Mouse (Mus musculus) heart, embryonic 11.5 days (tissue): ENCODE measurements at regions not wholly inside any gene's neighbourhood (a gene's known extent, or its start where the extent isn't known, plus 50 kb on each side); places are given as distances from the start of the nearest gene placed in this dataset.
"Not testable (repeated sequence)": the region's sequence is repeated elsewhere in the genome, so short reads cannot be mapped to it uniquely, and the experiment has no call there.

Experiments
- ATAC-seq: fragments of 200-750 bp; cut with Nextera tagmentation; replicated peaks from 2 replicates; pipeline ENCODE4 v1.8.0; 2017; ENCODE audit warnings: moderate library complexity; ENCODE audit not compliant: insufficient number of reproducible peaks, low FRiP score, low TSS enrichment
- H3K27ac ChIP-seq: fragments of 300-500 bp; sonication (generic); 2 replicates; pipeline ENCODE4 v1.5.1; 2014; ENCODE audit warnings: mild to moderate bottlenecking, low read depth, low read length
- H3K27me3 ChIP-seq: fragments of 300-500 bp; sonication (generic); 2 replicates; pipeline ENCODE4 v1.6.1; 2014; ENCODE audit warnings: mild to moderate bottlenecking, low read length, mixed read lengths; ENCODE audit not compliant: control insufficient read depth, insufficient read depth
- H3K36me3 ChIP-seq: fragments of 300-500 bp; sonication (generic); 2 replicates; pipeline ENCODE4 v1.6.1; 2014; ENCODE audit warnings: mild to moderate bottlenecking, low read length, moderate library complexity, mixed read lengths; ENCODE audit not compliant: control insufficient read depth, insufficient read depth
- H3K4me1 ChIP-seq: fragments of 300-500 bp; sonication (generic); 2 replicates; pipeline ENCODE4 v1.6.1; 2014; ENCODE audit warnings: low read length; ENCODE audit not compliant: control insufficient read depth, insufficient read depth
- H3K4me2 ChIP-seq: fragments of 300-500 bp; sonication (generic); 2 replicates; pipeline ENCODE4 v1.6.1; 2014; ENCODE audit warnings: mild to moderate bottlenecking, moderate library complexity
- H3K4me3 ChIP-seq: fragments of 300-500 bp; sonication (generic); 2 replicates; pipeline ENCODE4 v1.5.1; 2014; ENCODE audit warnings: low read depth, low read length
- H3K9ac ChIP-seq: fragments of 300-500 bp; sonication (generic); 2 replicates; pipeline ENCODE4 v1.6.1; 2014; ENCODE audit warnings: mild to moderate bottlenecking, low read depth, low read length, moderate library complexity
- H3K9me3 ChIP-seq: fragments of 300-500 bp; sonication (generic); replicated peaks from 2 replicates; pipeline ENCODE4 v1.6.1; 2016; ENCODE audit warnings: low read length; ENCODE audit not compliant: control insufficient read depth
- WGBS: fragments of 180-500 bp; shearing (Covaris S2); extraction: QIAGEN DNeasy Blood & Tissue Kit; methylation state at CpG from one replicate; pipeline ENCODE4 v1.1.7; 2014; ENCODE audit not compliant: insufficient replicate concordance; 5-methylcytosine and 5-hydroxymethylcytosine counted together

- Histone ChIP-seq H3K9ac (no peak overlapping the region), H3K9me3 (0 out of 2 replicates have a peak, but pooled peaks cover 5% of the 10 kb centered on the region), H3K36me3 (no peaks in the 10 kb centered on the region), H3K27ac (no peak overlapping the region), H3K4me3 (no peak overlapping the region), H3K27me3 (no peaks in the 10 kb centered on the region), H3K4me2 (no peak overlapping the region), H3K4me1 (no peaks in the 10 kb centered on the region)
- 74% methylated on average over 4 of the region's 4 CpGs for WGBS
- no peak for ATAC-seq
These were observed 178.5 kb downstream of the Diras2 start for GRCm38 (mm10) chr13:52352576-52352975.

GRCm38 (mm10) chr13:52353437-52353836, 177.6 kb downstream of the Diras2 start:
- H3K27ac ChIP-seq: no peak overlapping the region
- no peaks in the 10 kb centered on the region for H3K4me1 ChIP-seq
- no peak overlapping the region for H3K9ac ChIP-seq
- ATAC-seq: no peak
- H3K4me2 ChIP-seq: no peak overlapping the region
- no peak overlapping the region for H3K4me3 ChIP-seq
- H3K27me3 ChIP-seq: no peaks in the 10 kb centered on the region
- no peaks in the 10 kb centered on the region for H3K36me3 ChIP-seq
- WGBS: 80% methylated on average over 3 of the region's 3 CpGs
- 0 out of 2 replicates have a peak, but pooled peaks cover 5% of the 10 kb centered on the region for H3K9me3 ChIP-seq

- H3K27ac ChIP-seq: no peak overlapping the region
- no peak for ATAC-seq
- 63% methylated on average over 2 of the region's 2 CpGs for WGBS
- H3K9ac ChIP-seq: no peak overlapping the region
- H3K27me3 ChIP-seq: no peaks in the 10 kb centered on the region
- no peaks in the 10 kb centered on the region for H3K4me1 ChIP-seq
- no peak overlapping the region for H3K4me3 ChIP-seq
- no peak overlapping the region for H3K4me2 ChIP-seq
- H3K9me3 ChIP-seq: 0 out of 2 replicates have a peak, but pooled peaks cover 5% of the 10 kb centered on the region
- no peaks in the 10 kb centered on the region for H3K36me3 ChIP-seq
These were observed 177.1 kb downstream of the Diras2 start for GRCm38 (mm10) chr13:52353966-52354365.

GRCm38 (mm10) chr13:52355921-52356320, 175.2 kb downstream of the Diras2 start:
- WGBS: 94% methylated on average over 3 of the region's 4 CpGs
- not testable (repeated sequence) for H3K9me3 ChIP-seq, H3K27ac ChIP-seq, H3K4me1 ChIP-seq, ATAC-seq, H3K36me3 ChIP-seq, H3K4me2 ChIP-seq, H3K27me3 ChIP-seq, H3K4me3 ChIP-seq, H3K9ac ChIP-seq

GRCm38 (mm10) chr13:52359332-52359731, 171.7 kb downstream of the Diras2 start:
- not testable (repeated sequence) for H3K27me3 ChIP-seq, H3K9ac ChIP-seq, ATAC-seq, H3K4me2 ChIP-seq, H3K4me3 ChIP-seq, H3K36me3 ChIP-seq, H3K4me1 ChIP-seq, H3K9me3 ChIP-seq, H3K27ac ChIP-seq
- 63% methylated on average over 4 of the region's 4 CpGs for WGBS

GRCm38 (mm10) chr13:52361177-52361846, 169.8 kb downstream of the Diras2 start:
- no peaks in the 10 kb centered on the region for H3K4me1 ChIP-seq
- H3K9ac ChIP-seq: no peak overlapping the region
- H3K4me3 ChIP-seq: no peak overlapping the region
- WGBS: 74% methylated on average over 4 of the region's 4 CpGs
- no peak overlapping the region for H3K4me2 ChIP-seq
- H3K36me3 ChIP-seq: no peaks in the 10 kb centered on the region
- H3K9me3 ChIP-seq: 0 out of 2 replicates have a peak, but pooled peaks cover 5% of the 10 kb centered on the region
- no peak overlapping the region for H3K27ac ChIP-seq
- no peaks in the 10 kb centered on the region for H3K27me3 ChIP-seq
- ATAC-seq: no peak

- H3K36me3 ChIP-seq: no peaks in the 10 kb centered on the region
- H3K9me3 ChIP-seq: no peaks in the 10 kb centered on the region
- H3K27me3 ChIP-seq: no peaks in the 10 kb centered on the region
- H3K4me3 ChIP-seq: no peak overlapping the region
- H3K4me2 ChIP-seq: no peak overlapping the region
- no peak overlapping the region for H3K9ac ChIP-seq
- 83% methylated on average over 5 of the region's 5 CpGs for WGBS
- H3K27ac ChIP-seq: no peak overlapping the region
- ATAC-seq: no peak
- H3K4me1 ChIP-seq: no peaks in the 10 kb centered on the region
These were observed 168.8 kb downstream of the Diras2 start for GRCm38 (mm10) chr13:52362266-52362665.

GRCm38 (mm10) chr13:52369851-52370250, 161.2 kb downstream of the Diras2 start:
- Histone ChIP-seq H3K36me3 (no peaks in the 10 kb centered on the region), H3K9ac (no peak overlapping the region), H3K27me3 (no peaks in the 10 kb centered on the region), H3K4me1 (no peaks in the 10 kb centered on the region), H3K4me2 (no peak overlapping the region), H3K27ac (no peak overlapping the region), H3K4me3 (no peak overlapping the region), H3K9me3 (no peaks in the 10 kb centered on the region)
- ATAC-seq: no peak

- WGBS: 77% methylated on average over 3 of the region's 3 CpGs
- Histone ChIP-seq H3K4me3 (no peak overlapping the region), H3K4me1 (no peaks in the 10 kb centered on the region), H3K27me3 (no peaks in the 10 kb centered on the region), H3K27ac (no peak overlapping the region), H3K9ac (no peak overlapping the region), H3K9me3 (no peaks in the 10 kb centered on the region), H3K36me3 (no peaks in the 10 kb centered on the region), H3K4me2 (no peak overlapping the region)
- no peak for ATAC-seq
These were observed 159.1 kb downstream of the Diras2 start for GRCm38 (mm10) chr13:52371986-52372385.
